Mouse (Mus musculus) neural tube, embryonic 14.5 days (tissue): ENCODE results near the gene Wdr86. TPM values are rescaled to one million over a fixed set of nuclear protein-coding genes. Genes with fewer than 3 reads are reported as not detected.

Source experiments
- ATAC-seq: fragments of 200-750 bp; cut with Nextera tagmentation; 2 replicates; pipeline ENCODE4 v1.8.0; 2017; ENCODE audit warnings: low read depth, mild to moderate bottlenecking, moderate TSS enrichment, moderate library complexity
- H3K27ac ChIP-seq: fragments of 300-500 bp; sonication (generic); 2 replicates; pipeline ENCODE4 v1.5.1; 2014; ENCODE audit warnings: low read depth, mild to moderate bottlenecking, control low read depth, low read length, moderate library complexity, mixed read lengths
- H3K27me3 ChIP-seq: fragments of 300-500 bp; sonication (generic); 2 replicates; pipeline ENCODE4 v1.6.1; 2014; ENCODE audit warnings: low read length; ENCODE audit not compliant: control insufficient read depth, insufficient read depth
- H3K36me3 ChIP-seq: fragments of 300-500 bp; sonication (generic); 2 replicates; pipeline ENCODE4 v1.6.1; 2014; ENCODE audit warnings: low read length, mixed read lengths; ENCODE audit not compliant: control insufficient read depth, insufficient read depth
- H3K4me1 ChIP-seq: fragments of 300-500 bp; sonication (generic); 2 replicates; pipeline ENCODE4 v1.6.1; 2014; ENCODE audit warnings: low read length; ENCODE audit not compliant: control insufficient read depth, insufficient read depth
- H3K4me2 ChIP-seq: fragments of 300-500 bp; sonication (generic); 2 replicates; pipeline ENCODE4 v1.6.1; 2014; ENCODE audit warnings: mild to moderate bottlenecking, low read depth, low read length, control low read depth
- H3K4me3 ChIP-seq: fragments of 300-500 bp; sonication (generic); 2 replicates; pipeline ENCODE4 v1.5.1; 2014; ENCODE audit warnings: low read depth, low read length, control low read depth, mixed read lengths
- H3K9ac ChIP-seq: fragments of 300-500 bp; sonication (generic); replicated peaks from 2 replicates; pipeline ENCODE4 v1.6.1; 2014; ENCODE audit warnings: low read depth, mild to moderate bottlenecking, control low read depth, low read length, mixed read lengths
- H3K9me3 ChIP-seq: fragments of 300-500 bp; sonication (generic); 2 replicates; pipeline ENCODE4 v1.6.1; 2016; ENCODE audit warnings: low read length; ENCODE audit not compliant: control insufficient read depth
- WGBS: fragments of 180-500 bp; shearing (Covaris S2); extraction: QIAGEN DNeasy Blood & Tissue Kit; methylation state at CpG from one replicate; pipeline ENCODE4 v1.1.7; 2014; 5-methylcytosine and 5-hydroxymethylcytosine counted together
- polyA plus RNA-seq: library from polyadenylated mRNA; unstranded; fragments of >200 nt; fragmentation: Nextera tagmentation; extraction: Ambion mirVana; gene quantifications from 2 replicates; pipeline ENCODE4 v1.2.1, GENCODE M21; 2014

Wdr86 gene
- polyA plus RNA-seq, 1 experiment from 2014 or later: 1.2 TPM

DNA sequence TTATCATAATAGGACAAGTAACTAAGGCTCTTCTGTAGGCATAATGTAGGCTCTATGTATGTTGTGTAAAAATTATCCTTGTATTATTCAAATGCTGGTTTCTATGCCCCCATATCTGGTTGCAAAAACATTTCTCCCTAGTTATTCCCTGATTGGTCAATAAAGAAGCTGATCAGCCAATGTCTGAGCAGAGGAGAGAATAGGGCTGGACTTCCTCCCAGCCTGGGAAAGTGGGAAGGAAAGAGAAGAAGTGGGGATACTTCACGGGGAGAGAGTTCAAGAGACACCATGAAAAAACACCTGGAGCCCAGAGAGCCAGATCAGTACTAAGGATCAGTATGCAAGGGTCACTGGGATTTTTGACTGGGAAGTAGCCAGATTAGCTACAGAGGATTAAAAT, 49.1 kb downstream of the Wdr86 start:
- peaks cover 6% of the 10 kb centered on the region for H3K4me1 ChIP-seq
- no peaks in the 10 kb centered on the region for H3K36me3 ChIP-seq
- H3K9ac ChIP-seq: no peak overlapping the region
- no peak overlapping the region for H3K4me2 ChIP-seq
- ATAC-seq: no peak
- no peak overlapping the region for H3K4me3 ChIP-seq
- H3K27me3 ChIP-seq: no peaks in the 10 kb centered on the region
- 47% methylated on average over 1 of the region's 1 CpGs for WGBS
- H3K27ac ChIP-seq: no peak overlapping the region
- H3K9me3 ChIP-seq: no peaks in the 10 kb centered on the region

DNA sequence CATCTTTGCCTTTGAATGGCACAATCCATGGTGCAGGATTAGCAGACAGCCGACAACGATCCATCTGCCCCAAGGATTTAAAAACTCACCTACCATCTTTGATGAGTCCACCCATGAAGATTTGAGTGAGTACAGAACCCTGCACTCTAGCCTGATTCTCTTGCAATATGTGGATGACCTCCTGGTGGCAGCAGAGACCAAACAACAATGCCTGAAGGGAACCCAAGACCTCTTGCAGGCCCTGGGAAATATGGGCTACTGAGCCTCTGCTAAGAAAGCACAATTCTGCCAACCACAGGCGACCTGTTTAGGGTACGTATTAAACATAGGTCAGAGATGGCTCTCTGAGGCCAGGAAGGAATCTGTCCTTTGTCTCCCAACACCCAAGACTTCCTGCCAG, 56.3 kb downstream of the Wdr86 start:
- Histone ChIP-seq H3K4me1 (no peaks in the 10 kb centered on the region), H3K36me3 (no peaks in the 10 kb centered on the region), H3K4me2 (no peak overlapping the region), H3K27ac (no peak overlapping the region), H3K9ac (no peak overlapping the region), H3K27me3 (no peaks in the 10 kb centered on the region), H3K9me3 (no peaks in the 10 kb centered on the region), H3K4me3 (no peak overlapping the region)
- peak; percentile 81 for ATAC-seq
- WGBS: 48% methylated on average over 4 of the region's 4 CpGs

Other genes with a start within 250 kb of the Wdr86 start
- gene Gbx1, start 203.5 kb downstream of the Wdr86 start, polyA plus RNA-seq: 3.5 and 5.8 TPM in 2 replicates
- 0.17 and 0.45 TPM in 2 replicates for gene Asb10, start 189.7 kb downstream of the Wdr86 start, polyA plus RNA-seq
- gene 4931409K22Rik, start 173.9 kb downstream of the Wdr86 start, polyA plus RNA-seq: 0.14 and 0.16 TPM in 2 replicates
- 80.3 and 89.8 TPM in 2 replicates for gene Abcf2, start 153.3 kb downstream of the Wdr86 start, polyA plus RNA-seq
- 13.3 and 13.6 TPM in 2 replicates for gene Chpf2, start 144.0 kb downstream of the Wdr86 start, polyA plus RNA-seq
- 139 and 179 TPM in 2 replicates for gene Smarcd3, start 106.3 kb downstream of the Wdr86 start, polyA plus RNA-seq
- 56.2 and 57.9 TPM in 2 replicates for gene Nub1, start 45.2 kb downstream of the Wdr86 start, polyA plus RNA-seq
- 2.0 TPM in 1 of 2 replicates, not detected in the other for gene Crygn, start 27.3 kb upstream of the Wdr86 start, polyA plus RNA-seq
- 222 and 239 TPM in 2 replicates for gene Rheb, start 111.9 kb upstream of the Wdr86 start, polyA plus RNA-seq